Mouse (Mus musculus): Measurements from ENCODE around the gene Adssl1. TPM values are rescaled to one million over a fixed set of nuclear protein-coding genes. Genes with fewer than 3 reads are reported as not detected.

Gene Adssl1
- polyA plus RNA-seq, 1 experiment from 2014 or later = 43.0 TPM

GRCm38 (mm10) chr12:112632084-112632777 lies 12.4 kb downstream of the Adssl1 start:
- no peaks in the 10 kb centered on the region for H3K27me3 ChIP-seq (replicated peaks; ENCODE audit: insufficient read depth, low read length)
- no peak overlapping the region for H3K4me3 ChIP-seq (ENCODE audit: low read depth, low read length)
- no peaks in the 10 kb centered on the region for H3K36me3 ChIP-seq (ENCODE audit: insufficient read depth, low read length)
- no peaks in the 10 kb centered on the region for H3K9me3 ChIP-seq (ENCODE audit: low read length)
- no peak overlapping the region for H3K9ac ChIP-seq (replicated peaks; ENCODE audit: low read depth)
- ATAC-seq (peak; percentile 29), DNase-seq (ENCODE audit: low spot score) (peak; percentile 70)
- 47% methylated on average over 11 of the region's 11 CpGs for WGBS
- peak overlapping the region; percentile 9; the same call in 1 of the 2 replicates for H3K4me2 ChIP-seq (replicated peaks; ENCODE audit: low read depth, low read length)
- peaks cover 21% of the 10 kb centered on the region for H3K4me1 ChIP-seq (ENCODE audit: insufficient read depth, low read depth, low read length)
- peak overlapping the region; percentile 65 for H3K27ac ChIP-seq (ENCODE audit: low read length)
- TF ChIP-seq EP300 (IDR thresholded peaks at IDR 0.05) (peak; percentile 29; the same call in 1 of the 2 replicates), CTCF (IDR thresholded peaks at IDR 0.05) (no peak)

GRCm38 (mm10) chr12:112632907-112633306 lies 13.1 kb downstream of the Adssl1 start:
- 46% methylated on average over 5 of the region's 5 CpGs for WGBS
- H3K4me3 ChIP-seq (ENCODE audit: low read depth, low read length) = no peak overlapping the region
- H3K36me3 ChIP-seq (ENCODE audit: insufficient read depth, low read length) = no peaks in the 10 kb centered on the region
- no peak for ATAC-seq
- H3K4me1 ChIP-seq (ENCODE audit: insufficient read depth, low read depth, low read length) = peaks cover 20% of the 10 kb centered on the region
- H3K9ac ChIP-seq (replicated peaks; ENCODE audit: low read depth) = no peak overlapping the region
- peak overlapping the region; percentile 9; the same call in 1 of the 2 replicates for H3K4me2 ChIP-seq (replicated peaks; ENCODE audit: low read depth, low read length)
- H3K9me3 ChIP-seq (ENCODE audit: low read length) = no peaks in the 10 kb centered on the region
- peak; percentile 57 for DNase-seq (ENCODE audit: low spot score)
- peak overlapping the region; percentile 65 for H3K27ac ChIP-seq (ENCODE audit: low read length)
- TF ChIP-seq EP300 (IDR thresholded peaks at IDR 0.05) (no peak), CTCF (IDR thresholded peaks at IDR 0.05) (no peak)
- H3K27me3 ChIP-seq (replicated peaks; ENCODE audit: insufficient read depth, low read length) = no peaks in the 10 kb centered on the region

GRCm38 (mm10) chr12:112633686-112634085 lies 13.8 kb downstream of the Adssl1 start:
- no peaks in the 10 kb centered on the region for H3K27me3 ChIP-seq (replicated peaks; ENCODE audit: insufficient read depth, low read length)
- H3K4me3 ChIP-seq (ENCODE audit: low read depth, low read length) = no peak overlapping the region
- no peaks in the 10 kb centered on the region for H3K9me3 ChIP-seq (ENCODE audit: low read length)
- ATAC-seq = no peak
- H3K4me2 ChIP-seq (replicated peaks; ENCODE audit: low read depth, low read length) = no peak overlapping the region
- H3K27ac ChIP-seq (ENCODE audit: low read length) = 0 out of 2 replicates have a peak overlapping the region, but pooled peaks have one; percentile 65
- H3K9ac ChIP-seq (replicated peaks; ENCODE audit: low read depth) = no peak overlapping the region
- DNase-seq (ENCODE audit: low spot score) = peak; percentile 68
- peaks cover 15% of the 10 kb centered on the region for H3K4me1 ChIP-seq (ENCODE audit: insufficient read depth, low read depth, low read length)
- 47% methylated on average over 9 of the region's 9 CpGs for WGBS
- TF ChIP-seq EP300 (IDR thresholded peaks at IDR 0.05) = no peak
- TF ChIP-seq CTCF (IDR thresholded peaks at IDR 0.05) = peak; percentile 45
- no peaks in the 10 kb centered on the region for H3K36me3 ChIP-seq (ENCODE audit: insufficient read depth, low read length)

GRCm38 (mm10) chr12:112639526-112639925 lies 19.7 kb downstream of the Adssl1 start:
- TF ChIP-seq CTCF (IDR thresholded peaks at IDR 0.05) (no peak), EP300 (IDR thresholded peaks at IDR 0.05) (no peak)
- ATAC-seq (no peak), DNase-seq (ENCODE audit: low spot score) (no peak)
- H3K4me2 ChIP-seq (replicated peaks; ENCODE audit: low read depth, low read length) = no peak overlapping the region
- no peaks in the 10 kb centered on the region for H3K4me1 ChIP-seq (ENCODE audit: insufficient read depth, low read depth, low read length)
- no peak overlapping the region for H3K4me3 ChIP-seq (ENCODE audit: low read depth, low read length)
- no peak overlapping the region for H3K27ac ChIP-seq (ENCODE audit: low read length)
- H3K27me3 ChIP-seq (replicated peaks; ENCODE audit: insufficient read depth, low read length) = no peaks in the 10 kb centered on the region
- no peaks in the 10 kb centered on the region for H3K9me3 ChIP-seq (ENCODE audit: low read length)
- H3K36me3 ChIP-seq (ENCODE audit: insufficient read depth, low read length) = no peaks in the 10 kb centered on the region
- H3K9ac ChIP-seq (replicated peaks; ENCODE audit: low read depth) = no peak overlapping the region
- 88% methylated on average over 10 of the region's 10 CpGs for WGBS

GRCm38 (mm10) chr12:112643126-112643525 lies 23.3 kb downstream of the Adssl1 start:
- no peak overlapping the region for H3K27ac ChIP-seq (ENCODE audit: low read length)

DNA sequence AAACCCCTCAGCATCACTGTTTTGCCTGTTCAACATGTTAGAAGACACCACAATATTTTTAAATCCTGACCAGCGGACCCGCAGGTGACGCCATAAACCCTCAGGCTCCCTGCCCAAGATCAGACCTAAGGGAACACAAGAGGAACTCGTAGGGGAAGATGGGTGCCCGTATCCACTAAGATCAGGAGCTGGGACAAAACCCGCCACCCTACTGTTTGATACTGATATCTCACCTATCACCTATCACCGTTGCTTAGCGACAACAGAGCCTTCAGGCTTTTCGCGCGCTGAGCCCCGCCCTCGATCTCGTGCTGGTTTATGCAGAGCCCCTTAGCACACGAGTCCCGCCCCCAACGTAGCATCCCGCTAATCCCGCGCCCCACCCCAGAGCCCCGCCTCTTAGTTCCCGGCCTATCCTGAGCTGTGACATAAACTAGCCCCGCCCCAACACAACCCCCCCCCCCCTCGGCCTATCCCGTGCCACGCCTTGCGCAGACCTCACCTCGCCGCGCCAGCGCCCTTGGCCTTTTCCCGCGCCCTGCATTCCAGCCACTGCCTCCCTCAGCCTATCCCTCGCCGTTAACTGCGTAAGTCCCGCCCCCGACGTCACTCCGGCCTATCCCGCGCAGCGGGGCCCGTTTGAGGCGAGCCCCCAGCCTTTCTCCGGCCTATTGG lies 24.5 kb downstream of the Adssl1 start, which contains the start of gene Siva1:
Gene Siva1, plus strand, starts transcription at position 500 of the 675 bp plus-strand sequence.
- TF ChIP-seq EP300 (IDR thresholded peaks at IDR 0.05) = no peak
- TF ChIP-seq CTCF (IDR thresholded peaks at IDR 0.05) = no peak
- H3K27me3 ChIP-seq (replicated peaks; ENCODE audit: insufficient read depth, low read length) = no peaks in the 10 kb centered on the region
- no peaks in the 10 kb centered on the region for H3K9me3 ChIP-seq (ENCODE audit: low read length)
- 0 out of 2 replicates have a peak, but pooled peaks cover 9% of the 10 kb centered on the region for H3K36me3 ChIP-seq (ENCODE audit: insufficient read depth, low read length)
- 2% methylated on average over 29 of the region's 46 CpGs for WGBS
- no peaks in the 10 kb centered on the region; the same call in 1 of the 2 replicates for H3K4me1 ChIP-seq (ENCODE audit: insufficient read depth, low read depth, low read length)
- peak within 1 kb of the TSS; percentile 86 for H3K27ac ChIP-seq (ENCODE audit: low read length)
- H3K4me3 ChIP-seq (ENCODE audit: low read depth, low read length) = peak within 1 kb of the TSS; percentile 68
- ATAC-seq = peak; percentile 97
- peak within 1 kb of the TSS; percentile 97 for H3K4me2 ChIP-seq (replicated peaks; ENCODE audit: low read depth, low read length)
- peak within 1 kb of the TSS; percentile 76 for H3K9ac ChIP-seq (replicated peaks; ENCODE audit: low read depth)
- peak; percentile 99 for DNase-seq (ENCODE audit: low spot score)

More at GRCm38 (mm10) chr12:112643126-112643525, 23.3 kb downstream of the Adssl1 start:
- no peak overlapping the region for H3K9ac ChIP-seq (replicated peaks; ENCODE audit: low read depth)
- H3K36me3 ChIP-seq (ENCODE audit: insufficient read depth, low read length) = 0 out of 2 replicates have a peak, but pooled peaks cover 2% of the 10 kb centered on the region
- no peaks in the 10 kb centered on the region for H3K27me3 ChIP-seq (replicated peaks; ENCODE audit: insufficient read depth, low read length)
- H3K4me1 ChIP-seq (ENCODE audit: insufficient read depth, low read depth, low read length) = no peaks in the 10 kb centered on the region; the same call in 1 of the 2 replicates
- ATAC-seq (no peak), DNase-seq (ENCODE audit: low spot score) (no peak)
- no peaks in the 10 kb centered on the region for H3K9me3 ChIP-seq (ENCODE audit: low read length)
- WGBS = 81% methylated on average over 6 of the region's 6 CpGs
- H3K4me3 ChIP-seq (ENCODE audit: low read depth, low read length) = no peak overlapping the region
- no peak for TF ChIP-seq EP300 (IDR thresholded peaks at IDR 0.05)
- TF ChIP-seq CTCF (IDR thresholded peaks at IDR 0.05) = no peak
- no peak overlapping the region for H3K4me2 ChIP-seq (replicated peaks; ENCODE audit: low read depth, low read length)
